Mouse (Mus musculus) lung, embryonic 15.5 days (tissue): ENCODE measurements at regions not wholly inside any gene's neighbourhood (a gene's known extent, or its start where the extent isn't known, plus 50 kb on each side); places are given as distances from the start of the nearest gene placed in this dataset.

Experiments
- ATAC-seq: fragments of 200-750 bp; cut with Nextera tagmentation; 2 replicates; pipeline ENCODE4 v1.8.0; 2017; ENCODE audit warnings: moderate number of reproducible peaks, borderline replicate concordance; ENCODE audit not compliant: low FRiP score, low TSS enrichment; ENCODE audit errors: extremely low read depth
- H3K27ac ChIP-seq: fragments of 300-500 bp; sonication (generic); 2 replicates; pipeline ENCODE4 v1.5.1; 2015; ENCODE audit warnings: moderate library complexity, mild to moderate bottlenecking, inconsistent platforms
- H3K27me3 ChIP-seq: fragments of 300-500 bp; sonication (generic); 2 replicates; pipeline ENCODE4 v1.6.1; 2015; ENCODE audit warnings: inconsistent platforms
- H3K36me3 ChIP-seq: fragments of 300-500 bp; sonication (generic); 2 replicates; pipeline ENCODE4 v1.6.1; 2015; ENCODE audit warnings: inconsistent platforms
- H3K4me1 ChIP-seq: fragments of 300-500 bp; sonication (generic); 2 replicates; pipeline ENCODE4 v1.6.1; 2015; ENCODE audit warnings: inconsistent platforms
- H3K4me2 ChIP-seq: fragments of 300-500 bp; sonication (generic); 2 replicates; pipeline ENCODE4 v1.6.1; 2015; ENCODE audit warnings: inconsistent platforms, mild to moderate bottlenecking, moderate library complexity
- H3K4me3 ChIP-seq: fragments of 300-500 bp; sonication (generic); 2 replicates; pipeline ENCODE4 v1.5.1; 2015; ENCODE audit warnings: mild to moderate bottlenecking, inconsistent platforms
- H3K9ac ChIP-seq: fragments of 300-500 bp; sonication (generic); 2 replicates; pipeline ENCODE4 v1.6.1; 2015; ENCODE audit warnings: inconsistent platforms
- H3K9me3 ChIP-seq: fragments of 300-500 bp; sonication (generic); 2 replicates; pipeline ENCODE4 v1.6.1; 2016; ENCODE audit warnings: inconsistent platforms
- WGBS: fragments of 180-500 bp; shearing (Covaris S2); methylation state at CpG from one replicate; pipeline ENCODE4 v1.1.7; 2015; 5-methylcytosine and 5-hydroxymethylcytosine counted together

- no peak overlapping the region for H3K4me3 ChIP-seq
- H3K36me3 ChIP-seq, result no peaks in the 10 kb centered on the region
- no peaks in the 10 kb centered on the region for H3K4me1 ChIP-seq
- peaks cover 39% of the 10 kb centered on the region for H3K27me3 ChIP-seq
- ATAC-seq, result no peak
- H3K4me2 ChIP-seq, result peak overlapping the region; percentile 33; the same call in 1 of the 2 replicates
- no peak overlapping the region for H3K27ac ChIP-seq
- no peak overlapping the region for H3K9ac ChIP-seq
- WGBS, result 5% methylated on average over 31 of the region's 31 CpGs
- H3K9me3 ChIP-seq, result no peaks in the 10 kb centered on the region
These were observed 151.8 kb upstream of the Topaz1 start for GRCm38 (mm10) chr9:122595120-122595943.

GRCm38 (mm10) chr9:122603106-122603505, 144.0 kb upstream of the Topaz1 start:
- H3K4me1 ChIP-seq, result no peaks in the 10 kb centered on the region
- H3K9ac ChIP-seq, result no peak overlapping the region
- ATAC-seq, result no peak
- no peak overlapping the region for H3K27ac ChIP-seq
- H3K27me3 ChIP-seq, result no peaks in the 10 kb centered on the region; the same call in 1 of the 2 replicates
- no peaks in the 10 kb centered on the region for H3K36me3 ChIP-seq
- no peaks in the 10 kb centered on the region for H3K9me3 ChIP-seq
- WGBS, result 73% methylated on average over 2 of the region's 2 CpGs
- H3K4me3 ChIP-seq, result no peak overlapping the region
- no peak overlapping the region for H3K4me2 ChIP-seq

- Histone ChIP-seq H3K4me1 (no peaks in the 10 kb centered on the region), H3K4me2 (no peak overlapping the region), H3K27ac (no peak overlapping the region), H3K9ac (no peak overlapping the region), H3K27me3 (no peaks in the 10 kb centered on the region), H3K36me3 (no peaks in the 10 kb centered on the region), H3K9me3 (no peaks in the 10 kb centered on the region), H3K4me3 (no peak overlapping the region)
- ATAC-seq, result no peak
- WGBS, result 87% methylated on average over 5 of the region's 5 CpGs
These were observed 137.5 kb upstream of the Topaz1 start for GRCm38 (mm10) chr9:122609616-122610015.

GRCm38 (mm10) chr9:122610918-122611317, 136.2 kb upstream of the Topaz1 start:
- Histone ChIP-seq H3K27me3 (no peaks in the 10 kb centered on the region), H3K36me3 (no peaks in the 10 kb centered on the region), H3K9me3 (no peaks in the 10 kb centered on the region), H3K4me3 (no peak overlapping the region), H3K27ac (no peak overlapping the region), H3K4me1 (no peaks in the 10 kb centered on the region), H3K9ac (no peak overlapping the region), H3K4me2 (no peak overlapping the region)
- 89% methylated on average over 10 of the region's 10 CpGs for WGBS
- no peak for ATAC-seq

- WGBS, result 27% methylated on average over 5 of the region's 5 CpGs
- no peak overlapping the region for H3K4me2 ChIP-seq
- no peaks in the 10 kb centered on the region for H3K27me3 ChIP-seq
- no peaks in the 10 kb centered on the region for H3K9me3 ChIP-seq
- no peak overlapping the region for H3K4me3 ChIP-seq
- 0 out of 2 replicates have a peak, but pooled peaks cover 3% of the 10 kb centered on the region for H3K4me1 ChIP-seq
- no peak for ATAC-seq
- H3K36me3 ChIP-seq, result no peaks in the 10 kb centered on the region
- H3K9ac ChIP-seq, result no peak overlapping the region
- no peak overlapping the region for H3K27ac ChIP-seq
These were observed 132.4 kb upstream of the Topaz1 start for GRCm38 (mm10) chr9:122614579-122615252.

GRCm38 (mm10) chr9:122615351-122615750, 131.8 kb upstream of the Topaz1 start:
- Histone ChIP-seq H3K4me3 (no peak overlapping the region), H3K27me3 (no peaks in the 10 kb centered on the region), H3K9ac (no peak overlapping the region), H3K36me3 (no peaks in the 10 kb centered on the region), H3K4me1 (0 out of 2 replicates have a peak, but pooled peaks cover 3% of the 10 kb centered on the region), H3K27ac (no peak overlapping the region), H3K4me2 (no peak overlapping the region), H3K9me3 (no peaks in the 10 kb centered on the region)
- no peak for ATAC-seq
- 19% methylated on average over 4 of the region's 4 CpGs for WGBS

- Histone ChIP-seq H3K27ac (peak overlapping the region; percentile 30; the same call in 1 of the 2 replicates), H3K36me3 (no peaks in the 10 kb centered on the region), H3K4me1 (0 out of 2 replicates have a peak, but pooled peaks cover 3% of the 10 kb centered on the region), H3K4me2 (no peak overlapping the region), H3K9me3 (no peaks in the 10 kb centered on the region), H3K4me3 (no peak overlapping the region), H3K9ac (no peak overlapping the region), H3K27me3 (no peaks in the 10 kb centered on the region)
- ATAC-seq, result peak; percentile 39; the same call in 1 of the 2 replicates
- 32% methylated on average over 3 of the region's 3 CpGs for WGBS
These were observed 129.4 kb upstream of the Topaz1 start for GRCm38 (mm10) chr9:122617793-122618192.

- Histone ChIP-seq H3K4me1 (no peaks in the 10 kb centered on the region), H3K27me3 (no peaks in the 10 kb centered on the region), H3K36me3 (no peaks in the 10 kb centered on the region), H3K27ac (no peak overlapping the region), H3K4me3 (no peak overlapping the region), H3K9ac (no peak overlapping the region), H3K9me3 (no peaks in the 10 kb centered on the region), H3K4me2 (no peak overlapping the region)
- no peak for ATAC-seq
- 89% methylated on average over 1 of the region's 1 CpGs for WGBS
These were observed 122.1 kb upstream of the Topaz1 start for GRCm38 (mm10) chr9:122625081-122625480.

GRCm38 (mm10) chr9:122626346-122626745, 120.8 kb upstream of the Topaz1 start:
- ATAC-seq, result no peak
- 55% methylated on average over 6 of the region's 6 CpGs for WGBS

GRCm38 (mm10) chr9:122629171-122629904, 117.8 kb upstream of the Topaz1 start:
- no peaks in the 10 kb centered on the region for H3K27me3 ChIP-seq
- no peaks in the 10 kb centered on the region for H3K9me3 ChIP-seq
- 16% methylated on average over 18 of the region's 18 CpGs for WGBS
- no peak for ATAC-seq
- H3K4me2 ChIP-seq, result no peak overlapping the region
- no peak overlapping the region for H3K9ac ChIP-seq
- H3K4me1 ChIP-seq, result no peaks in the 10 kb centered on the region
- H3K36me3 ChIP-seq, result no peaks in the 10 kb centered on the region
- H3K4me3 ChIP-seq, result no peak overlapping the region
- H3K27ac ChIP-seq, result no peak overlapping the region

More at GRCm38 (mm10) chr9:122626346-122626745, 120.8 kb upstream of the Topaz1 start:
- Histone ChIP-seq H3K36me3 (no peaks in the 10 kb centered on the region), H3K4me3 (no peak overlapping the region), H3K27ac (no peak overlapping the region), H3K4me2 (no peak overlapping the region), H3K9ac (no peak overlapping the region), H3K4me1 (no peaks in the 10 kb centered on the region), H3K9me3 (no peaks in the 10 kb centered on the region), H3K27me3 (no peaks in the 10 kb centered on the region)

- Histone ChIP-seq H3K9ac (no peak overlapping the region), H3K27me3 (no peaks in the 10 kb centered on the region), H3K4me2 (no peak overlapping the region), H3K27ac (no peak overlapping the region), H3K4me1 (no peaks in the 10 kb centered on the region), H3K9me3 (no peaks in the 10 kb centered on the region), H3K36me3 (no peaks in the 10 kb centered on the region), H3K4me3 (no peak overlapping the region)
- ATAC-seq, result no peak
- WGBS, result 65% methylated on average over 9 of the region's 9 CpGs
These were observed 115.4 kb upstream of the Topaz1 start for GRCm38 (mm10) chr9:122631793-122632192.
